Mouse (Mus musculus): ENCODE measurements around the gene Flrt2. TPM values are rescaled to one million over a fixed set of nuclear protein-coding genes. Genes with fewer than 3 reads are reported as not detected.
"Not testable (repeated sequence)": the region's sequence is repeated elsewhere in the genome, so short reads cannot be mapped to it uniquely, and the experiment has no call there.

Flrt2 gene
- total RNA-seq (2021) = 10 to 100 TPM; 14.7 to 17.5 TPM
- long read RNA-seq, experiment 1 = 0 reads
- long read RNA-seq, experiment 2, partial matches to known transcripts = 0 of 1 reads
- long read RNA-seq, experiment 2, other reads (novel, unspliced or antisense) = 1 of 1 reads

- DNase-seq = peak; percentile 37
These were observed at the start of gene Flrt2 for GRCm38 (mm10) chr12:95691961-95692767. Flrt2 (plus strand) TSS chr12:95692226.

- no peak for DNase-seq
These were observed 49.8 kb upstream of the Flrt2 start for GRCm38 (mm10) chr12:95642226-95642625.

GRCm38 (mm10) chr12:95647179-95647578 lies 44.8 kb upstream of the Flrt2 start:
- DNase-seq = not testable (repeated sequence)

GRCm38 (mm10) chr12:95652172-95653156 lies 39.6 kb upstream of the Flrt2 start:
- no peak for DNase-seq

- no peak for DNase-seq
These were observed 35.4 kb upstream of the Flrt2 start for GRCm38 (mm10) chr12:95656594-95656993.

GRCm38 (mm10) chr12:95667296-95667695 lies 24.7 kb upstream of the Flrt2 start:
- DNase-seq = no peak

- no peak for DNase-seq
These were observed 16.3 kb upstream of the Flrt2 start for GRCm38 (mm10) chr12:95675711-95676110.

- DNase-seq = peak; percentile 29
These were observed 1.2 kb upstream of the Flrt2 start for GRCm38 (mm10) chr12:95690819-95691218.

- peak; percentile 18 for DNase-seq
These were observed 1.1 kb downstream of the Flrt2 start for GRCm38 (mm10) chr12:95692948-95693650.

- DNase-seq = peak; percentile 51
These were observed 1.8 kb downstream of the Flrt2 start for GRCm38 (mm10) chr12:95693651-95694471.

GRCm38 (mm10) chr12:95694507-95694906 lies 2.5 kb downstream of the Flrt2 start:
- DNase-seq = no peak

- peak; percentile 78 for DNase-seq
These were observed 3.2 kb downstream of the Flrt2 start for GRCm38 (mm10) chr12:95694991-95695833.

GRCm38 (mm10) chr12:95695834-95696521 lies 4.0 kb downstream of the Flrt2 start:
- DNase-seq = no peak

GRCm38 (mm10) chr12:95696522-95697025 lies 4.5 kb downstream of the Flrt2 start:
- no peak for DNase-seq

GRCm38 (mm10) chr12:95698556-95698955 lies 6.5 kb downstream of the Flrt2 start:
- DNase-seq = no peak

- DNase-seq = no peak
These were observed 8.7 kb downstream of the Flrt2 start for GRCm38 (mm10) chr12:95700746-95701145.

GRCm38 (mm10) chr12:95701580-95701979 lies 9.6 kb downstream of the Flrt2 start:
- no peak for DNase-seq

- no peak for DNase-seq
These were observed 13.0 kb downstream of the Flrt2 start for GRCm38 (mm10) chr12:95705006-95705405.

GRCm38 (mm10) chr12:95723265-95723664 lies 31.2 kb downstream of the Flrt2 start:
- peak; percentile 8 for DNase-seq
